Mouse (Mus musculus): ENCODE data around the gene Cdc73. TPM values are rescaled to one million over a fixed set of nuclear protein-coding genes. Genes with fewer than 3 reads are reported as not detected.

Gene Cdc73
- polyA plus RNA-seq, 1 experiment from 2014 or later, result 7.5 TPM

DNA sequence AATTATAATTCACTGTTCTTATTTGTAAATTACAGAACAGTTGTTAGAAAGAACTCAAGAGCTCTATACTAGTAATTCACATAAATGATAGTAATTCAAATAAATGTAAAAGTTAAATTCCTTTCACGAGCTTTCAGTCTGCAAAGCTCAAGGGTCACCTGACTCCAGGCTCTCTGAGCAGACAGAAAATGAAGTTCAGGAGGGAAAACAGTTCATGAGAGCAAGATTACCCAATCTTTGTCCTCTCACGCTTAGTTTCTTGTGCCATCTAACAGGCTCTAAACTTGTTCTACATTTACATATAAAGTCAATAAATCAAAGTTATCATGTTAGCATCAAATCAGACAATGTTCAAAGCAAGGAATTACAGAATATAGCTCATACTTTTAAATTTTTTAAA is 93.8 kb downstream of the Cdc73 start:
- Histone ChIP-seq H3K9me3 (ENCODE audit: control insufficient read depth, low read length) (no peaks in the 10 kb centered on the region), H3K9ac (ENCODE audit: low read depth, low read length) (no peak overlapping the region), H3K27ac (ENCODE audit: low read length) (no peak overlapping the region), H3K4me3 (ENCODE audit: low read length) (no peak overlapping the region), H3K4me2 (ENCODE audit: low read depth, low read length) (no peak overlapping the region), H3K36me3 (ENCODE audit: control insufficient read depth, insufficient read depth, low read length) (0 out of 2 replicates have a peak, but pooled peaks cover 3% of the 10 kb centered on the region), H3K27me3 (replicated peaks; ENCODE audit: control insufficient read depth, insufficient read depth, low read length) (no peaks in the 10 kb centered on the region), H3K4me1 (ENCODE audit: control insufficient read depth, insufficient read depth, low read length) (no peaks in the 10 kb centered on the region)
- ATAC-seq, result no peak
- WGBS, result 62% methylated on average over 2 of the region's 2 CpGs

DNA sequence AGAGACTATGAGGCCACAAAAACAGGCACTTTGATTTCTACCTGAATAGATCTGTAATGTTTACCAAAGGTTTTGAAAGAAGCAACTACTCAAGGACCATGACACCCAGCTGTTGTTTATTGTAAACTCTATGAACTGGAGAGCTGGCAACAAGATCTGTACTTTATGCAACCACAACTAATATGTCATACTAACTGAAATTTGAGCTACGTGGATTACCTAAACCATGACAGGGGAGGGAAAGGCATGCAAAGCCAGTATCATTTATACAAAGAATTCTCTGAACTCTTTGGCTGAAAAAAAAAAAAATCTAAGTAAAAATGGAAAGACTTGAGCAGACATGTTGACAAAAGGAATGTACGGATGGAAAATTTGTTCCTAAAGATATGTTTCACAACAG is 105.8 kb downstream of the Cdc73 start:
- no peaks in the 10 kb centered on the region for H3K27me3 ChIP-seq (replicated peaks; ENCODE audit: control insufficient read depth, insufficient read depth, low read length)
- H3K9ac ChIP-seq (ENCODE audit: low read depth, low read length), result no peak overlapping the region
- WGBS, result 78% methylated on average over 2 of the region's 2 CpGs
- no peak overlapping the region for H3K27ac ChIP-seq (ENCODE audit: low read length)
- no peaks in the 10 kb centered on the region for H3K9me3 ChIP-seq (ENCODE audit: control insufficient read depth, low read length)
- no peaks in the 10 kb centered on the region for H3K4me1 ChIP-seq (ENCODE audit: control insufficient read depth, insufficient read depth, low read length)
- no peak overlapping the region for H3K4me3 ChIP-seq (ENCODE audit: low read length)
- no peaks in the 10 kb centered on the region for H3K36me3 ChIP-seq (ENCODE audit: control insufficient read depth, insufficient read depth, low read length)
- H3K4me2 ChIP-seq (ENCODE audit: low read depth, low read length), result no peak overlapping the region
- no peak for ATAC-seq

DNA sequence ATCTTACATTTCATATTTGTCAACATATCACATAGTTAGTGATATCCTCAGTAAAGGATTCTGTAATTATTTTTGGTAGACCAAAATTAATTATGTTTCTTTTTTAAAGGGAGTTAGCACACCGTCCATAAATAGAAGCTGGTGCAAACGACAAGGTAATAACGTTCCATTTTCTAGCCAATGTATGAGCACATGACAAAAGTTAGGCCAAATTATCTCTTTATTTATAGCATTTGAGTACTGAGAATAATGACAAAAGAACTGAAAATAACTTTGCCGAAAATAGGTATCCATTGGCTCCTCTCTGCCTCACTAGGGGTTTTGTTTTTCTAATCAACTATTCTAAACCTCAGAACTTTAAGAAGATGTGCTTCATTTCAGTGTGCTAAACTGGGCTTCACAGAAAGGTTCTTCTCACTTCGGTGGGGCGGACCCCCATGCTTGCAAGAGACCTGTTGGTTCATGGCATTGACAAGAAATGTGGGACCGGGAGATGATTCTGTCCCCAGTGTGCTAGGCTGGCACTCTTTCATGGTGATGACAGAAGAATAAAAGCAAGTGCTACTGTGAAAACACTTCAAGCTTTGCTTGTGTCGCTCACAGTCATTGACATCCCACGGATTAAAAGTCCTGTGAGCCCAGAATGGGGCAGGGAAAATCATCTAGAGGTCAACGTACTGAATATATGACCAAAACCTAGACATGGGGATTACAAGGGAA is 125.7 kb downstream of the Cdc73 start:
- ATAC-seq, result no peak

DNA sequence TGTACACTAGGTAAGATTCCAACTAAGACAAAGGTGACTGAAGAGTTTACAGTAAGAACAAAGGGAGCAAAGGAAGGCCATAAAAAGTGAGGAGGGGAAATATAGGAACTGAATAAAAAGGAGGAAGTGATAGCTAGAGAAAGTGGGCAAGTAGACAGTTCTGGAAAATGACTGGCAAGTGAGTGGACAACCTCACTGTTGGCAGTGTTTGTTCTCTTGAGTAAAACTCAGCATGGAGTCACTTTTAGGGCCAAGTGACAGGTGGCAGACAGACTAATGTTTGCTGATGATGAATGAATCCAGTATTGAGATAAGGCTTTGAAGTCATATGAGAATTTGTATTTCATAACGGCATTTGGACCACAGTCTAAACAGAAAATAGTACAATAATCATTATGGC is 144.5 kb downstream of the Cdc73 start:
- no peak; the same call in 1 of the 2 replicates for ATAC-seq
- 38% methylated on average over 1 of the region's 1 CpGs for WGBS
- no peak overlapping the region for H3K4me2 ChIP-seq (ENCODE audit: low read depth, low read length)
- H3K9ac ChIP-seq (ENCODE audit: low read depth, low read length), result no peak overlapping the region
- no peaks in the 10 kb centered on the region for H3K36me3 ChIP-seq (ENCODE audit: control insufficient read depth, insufficient read depth, low read length)
- no peak overlapping the region for H3K27ac ChIP-seq (ENCODE audit: low read length)
- no peaks in the 10 kb centered on the region for H3K4me1 ChIP-seq (ENCODE audit: control insufficient read depth, insufficient read depth, low read length)
- H3K9me3 ChIP-seq (ENCODE audit: control insufficient read depth, low read length), result no peaks in the 10 kb centered on the region
- no peaks in the 10 kb centered on the region for H3K27me3 ChIP-seq (replicated peaks; ENCODE audit: control insufficient read depth, insufficient read depth, low read length)
- no peak overlapping the region for H3K4me3 ChIP-seq (ENCODE audit: low read length)

More for the DNA sequence above, 125.7 kb downstream of the Cdc73 start:
- Histone ChIP-seq H3K4me1 (ENCODE audit: control insufficient read depth, insufficient read depth, low read length) (no peaks in the 10 kb centered on the region), H3K27me3 (replicated peaks; ENCODE audit: control insufficient read depth, insufficient read depth, low read length) (no peaks in the 10 kb centered on the region), H3K4me2 (ENCODE audit: low read depth, low read length) (no peak overlapping the region), H3K4me3 (ENCODE audit: low read length) (no peak overlapping the region), H3K9me3 (ENCODE audit: control insufficient read depth, low read length) (no peaks in the 10 kb centered on the region), H3K36me3 (ENCODE audit: control insufficient read depth, insufficient read depth, low read length) (no peaks in the 10 kb centered on the region), H3K9ac (ENCODE audit: low read depth, low read length) (no peak overlapping the region), H3K27ac (ENCODE audit: low read length) (no peak overlapping the region)
- 82% methylated on average over 10 of the region's 10 CpGs for WGBS

DNA sequence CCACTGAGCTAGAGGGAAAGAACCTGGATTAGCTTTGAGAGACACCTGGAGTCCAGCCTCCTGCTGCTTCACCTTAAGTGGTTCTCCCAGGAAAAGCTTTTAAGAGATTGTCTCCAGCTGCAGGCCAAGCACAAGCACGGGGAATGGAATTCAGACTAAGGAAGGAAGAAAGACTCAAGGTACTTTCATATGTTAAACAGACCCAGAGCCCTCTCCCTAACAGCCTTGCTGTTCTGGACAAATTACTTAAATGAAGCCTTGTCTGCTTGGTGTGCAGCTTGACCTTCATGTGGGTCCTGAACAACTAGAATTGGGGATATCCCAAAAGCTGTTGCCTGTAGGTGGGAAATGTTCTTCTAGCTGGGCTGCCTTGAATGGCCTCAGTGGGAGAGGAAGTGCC is 147.2 kb downstream of the Cdc73 start:
- no peak for ATAC-seq
- no peaks in the 10 kb centered on the region for H3K36me3 ChIP-seq (ENCODE audit: control insufficient read depth, insufficient read depth, low read length)
- no peak overlapping the region for H3K9ac ChIP-seq (ENCODE audit: low read depth, low read length)
- no peak overlapping the region for H3K27ac ChIP-seq (ENCODE audit: low read length)
- H3K4me3 ChIP-seq (ENCODE audit: low read length), result no peak overlapping the region
- H3K27me3 ChIP-seq (replicated peaks; ENCODE audit: control insufficient read depth, insufficient read depth, low read length), result no peaks in the 10 kb centered on the region
- H3K4me1 ChIP-seq (ENCODE audit: control insufficient read depth, insufficient read depth, low read length), result no peaks in the 10 kb centered on the region
- no peak overlapping the region for H3K4me2 ChIP-seq (ENCODE audit: low read depth, low read length)
- 19% methylated on average over 1 of the region's 1 CpGs for WGBS
- H3K9me3 ChIP-seq (ENCODE audit: control insufficient read depth, low read length), result no peaks in the 10 kb centered on the region

DNA sequence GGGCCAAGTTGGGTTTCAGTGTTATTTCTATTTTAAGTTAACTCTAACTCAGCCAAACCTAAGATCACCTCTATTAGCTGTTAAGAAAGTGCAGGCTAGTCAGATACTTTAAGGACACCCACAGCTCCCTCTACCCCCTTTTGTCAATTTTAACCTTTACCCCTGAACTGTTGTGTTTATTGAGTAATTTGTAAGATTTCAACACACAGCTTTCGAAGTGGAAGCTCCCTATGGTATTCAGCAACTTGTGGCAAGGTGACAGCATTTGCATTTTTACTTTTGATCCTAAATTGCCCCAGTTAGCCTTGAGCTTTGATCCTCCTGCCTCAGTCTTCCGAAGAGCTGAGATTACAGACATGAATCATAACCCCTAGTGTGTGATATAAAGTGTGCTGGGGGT is 148.1 kb downstream of the Cdc73 start:
- Histone ChIP-seq H3K36me3 (ENCODE audit: control insufficient read depth, insufficient read depth, low read length) (no peaks in the 10 kb centered on the region), H3K4me1 (ENCODE audit: control insufficient read depth, insufficient read depth, low read length) (no peaks in the 10 kb centered on the region), H3K4me2 (ENCODE audit: low read depth, low read length) (no peak overlapping the region), H3K9ac (ENCODE audit: low read depth, low read length) (no peak overlapping the region), H3K27ac (ENCODE audit: low read length) (no peak overlapping the region), H3K27me3 (replicated peaks; ENCODE audit: control insufficient read depth, insufficient read depth, low read length) (no peaks in the 10 kb centered on the region), H3K9me3 (ENCODE audit: control insufficient read depth, low read length) (no peaks in the 10 kb centered on the region), H3K4me3 (ENCODE audit: low read length) (no peak overlapping the region)
- WGBS, result 36% methylated on average over 2 of the region's 2 CpGs
- no peak for ATAC-seq

Other genes starting within 250 kb of the Cdc73 start
- gene B3galt2, start 62.2 kb downstream of the Cdc73 start, polyA plus RNA-seq (2015; fragmentation: Nextera tagmentation; extraction: Ambion mirVana), result 0.12 and 0.15 TPM in 2 replicates
- 79.9 and 81.3 TPM in 2 replicates for gene Glrx2, start 13.4 kb upstream of the Cdc73 start, polyA plus RNA-seq (2015; fragmentation: Nextera tagmentation; extraction: Ambion mirVana)
- 7.8 and 8.3 TPM in 2 replicates for gene Trove2, start 74.2 kb upstream of the Cdc73 start, polyA plus RNA-seq (2015; fragmentation: Nextera tagmentation; extraction: Ambion mirVana)
- 99.8 and 101 TPM in 2 replicates for gene Uchl5, start 74.4 kb upstream of the Cdc73 start, polyA plus RNA-seq (2015; fragmentation: Nextera tagmentation; extraction: Ambion mirVana)

Measured in intestine, embryonic 16.5 days (tissue).